Mouse (Mus musculus) lung, postnatal 4 days (tissue): Measurements from ENCODE around the gene Rbm47.
A peak's percentile ranks its signal among the peaks of the same experiment; 100 is the strongest.

Source experiments
- DNase-seq, 2 experiments: peaks; one replicate each; pipeline ENCODE4 v3.0.0; 2021

Gene Rbm47

GRCm38 (mm10) chr5:66124089-66124400 lies 48.9 kb downstream of the Rbm47 start:
- DNase-seq, result no peak

GRCm38 (mm10) chr5:66123295-66124088 lies 49.4 kb downstream of the Rbm47 start:
- no peak for DNase-seq

GRCm38 (mm10) chr5:66121255-66121654 lies 51.7 kb downstream of the Rbm47 start:
- DNase-seq, result no peak

GRCm38 (mm10) chr5:66114751-66115150 lies 58.2 kb downstream of the Rbm47 start:
- DNase-seq, result no peak

GRCm38 (mm10) chr5:66114208-66114607 lies 58.7 kb downstream of the Rbm47 start:
- peak; percentile 43 to 51 for DNase-seq

- peak; percentile 57 to 70 for DNase-seq
These were observed 60.9 kb downstream of the Rbm47 start for GRCm38 (mm10) chr5:66112059-66112458.

- DNase-seq, result no peak
These were observed 66.5 kb downstream of the Rbm47 start for GRCm38 (mm10) chr5:66106372-66106771.

- peak in 1 of 2 experiments; percentile 64 for DNase-seq
These were observed 67.0 kb downstream of the Rbm47 start for GRCm38 (mm10) chr5:66105946-66106345.

- DNase-seq, result no peak
These were observed 67.6 kb downstream of the Rbm47 start for GRCm38 (mm10) chr5:66105366-66105765.

GRCm38 (mm10) chr5:66103386-66103785 lies 69.5 kb downstream of the Rbm47 start:
- no peak for DNase-seq

GRCm38 (mm10) chr5:66102821-66103220 lies 70.1 kb downstream of the Rbm47 start:
- no peak for DNase-seq

- peak in 1 of 2 experiments; percentile 51 for DNase-seq
These were observed 71.3 kb downstream of the Rbm47 start for GRCm38 (mm10) chr5:66101577-66101976.

GRCm38 (mm10) chr5:66100322-66100721 lies 72.6 kb downstream of the Rbm47 start:
- DNase-seq, result no peak

- DNase-seq, result peak in 1 of 2 experiments; percentile 29
These were observed 74.6 kb downstream of the Rbm47 start for GRCm38 (mm10) chr5:66098094-66098871.

- DNase-seq, result no peak
These were observed 76.8 kb downstream of the Rbm47 start for GRCm38 (mm10) chr5:66096081-66096480.

- no peak for DNase-seq
These were observed 77.8 kb downstream of the Rbm47 start for GRCm38 (mm10) chr5:66095166-66095565.

- no peak for DNase-seq
These were observed 82.9 kb downstream of the Rbm47 start for GRCm38 (mm10) chr5:66090037-66090436.

GRCm38 (mm10) chr5:66089600-66089999 lies 83.3 kb downstream of the Rbm47 start:
- no peak for DNase-seq

- no peak for DNase-seq
These were observed 84.0 kb downstream of the Rbm47 start for GRCm38 (mm10) chr5:66088902-66089295.

GRCm38 (mm10) chr5:66088247-66088901 lies 84.5 kb downstream of the Rbm47 start:
- DNase-seq, result no peak

- no peak for DNase-seq
These were observed 86.0 kb downstream of the Rbm47 start for GRCm38 (mm10) chr5:66086952-66087351.

GRCm38 (mm10) chr5:66086304-66086703 lies 86.6 kb downstream of the Rbm47 start:
- DNase-seq, result no peak

- no peak for DNase-seq
These were observed 87.4 kb downstream of the Rbm47 start for GRCm38 (mm10) chr5:66085478-66085877.

- no peak for DNase-seq
These were observed 88.4 kb downstream of the Rbm47 start for GRCm38 (mm10) chr5:66084541-66084940.
